Mouse (Mus musculus): ENCODE results near the gene Ptpn13. TPM values are rescaled to one million over a fixed set of nuclear protein-coding genes. Genes with fewer than 3 reads are reported as not detected.

Ptpn13 gene
- polyA plus RNA-seq (2014; fragmentation: Nextera tagmentation; extraction: Ambion mirVana), result 15.1 and 16.4 TPM in 2 replicates

DNA sequence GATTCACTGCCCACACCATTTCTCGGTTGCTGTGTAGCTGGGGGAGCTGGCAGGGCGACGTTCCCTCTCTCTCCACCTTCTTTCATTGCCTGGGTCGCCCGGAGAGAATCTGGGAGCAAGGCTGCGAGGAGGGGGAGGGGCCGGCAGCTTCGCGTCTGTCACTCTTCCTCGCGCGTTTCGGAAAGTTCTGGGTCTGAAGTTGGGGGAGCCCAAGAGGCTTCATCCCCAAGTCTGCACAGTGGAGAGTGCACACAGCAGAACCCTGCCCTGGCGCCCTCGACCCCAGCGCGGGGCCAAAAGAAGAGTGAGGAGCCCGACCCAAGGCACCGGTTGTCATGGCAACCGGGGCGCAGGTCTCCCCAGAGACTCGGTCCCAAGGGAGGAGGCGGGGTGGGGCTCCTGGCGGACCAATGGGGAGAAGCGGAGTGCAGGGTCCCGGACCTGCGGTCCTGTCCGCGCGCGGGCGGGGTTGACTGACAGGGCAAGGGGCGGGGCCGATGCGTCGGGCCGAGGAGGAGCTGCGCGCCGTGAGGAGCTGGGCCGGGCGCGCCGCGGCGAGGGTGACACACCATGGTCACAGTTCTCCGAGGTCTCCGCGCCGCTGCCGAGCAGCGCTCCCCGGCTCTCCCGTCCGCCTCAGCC, at the start of gene Ptpn13:
TSS of gene Ptpn13 (plus strand) at position 515 of the 642 bp plus-strand sequence.
- H3K4me2 ChIP-seq (ENCODE audit: low read depth), result peak within 1 kb of the TSS; percentile 68
- peak; percentile 97 for DNase-seq (ENCODE audit: low spot score)
- under 1% methylated on average over 42 of the region's 55 CpGs for WGBS

GRCm38 (mm10) chr5:103375226-103375625, 49.8 kb upstream of the Ptpn13 start:
- H3K4me2 ChIP-seq (ENCODE audit: low read depth), result no peak overlapping the region
- H3K36me3 ChIP-seq (ENCODE audit: control insufficient read depth, insufficient read depth, low read length), result no peaks in the 10 kb centered on the region
- no peak overlapping the region for H3K9ac ChIP-seq (ENCODE audit: low read length)
- no peak overlapping the region for H3K27ac ChIP-seq (ENCODE audit: low read depth, low read length)
- H3K4me1 ChIP-seq (ENCODE audit: control insufficient read depth, insufficient read depth, low read length), result no peaks in the 10 kb centered on the region
- H3K4me3 ChIP-seq (ENCODE audit: low read depth, low read length), result no peak overlapping the region
- ATAC-seq (ENCODE audit: insufficient read depth, low FRiP score, low TSS enrichment) (no peak), DNase-seq (ENCODE audit: low spot score) (no peak)
- H3K27me3 ChIP-seq (ENCODE audit: control insufficient read depth, insufficient read depth, low read length), result no peaks in the 10 kb centered on the region
- 90% methylated on average over 9 of the region's 9 CpGs for WGBS
- no peaks in the 10 kb centered on the region for H3K9me3 ChIP-seq (ENCODE audit: control insufficient read depth, low read length)

More for the DNA sequence above, at the start of gene Ptpn13:
- peak; percentile 98 for ATAC-seq (ENCODE audit: insufficient read depth, low FRiP score, low TSS enrichment)
- peak within 1 kb of the TSS; percentile 76 for H3K9ac ChIP-seq (ENCODE audit: low read length)
- H3K9me3 ChIP-seq (ENCODE audit: control insufficient read depth, low read length), result no peaks in the 10 kb centered on the region
- H3K4me3 ChIP-seq (ENCODE audit: low read depth, low read length), result peak within 1 kb of the TSS; percentile 89
- no peaks in the 10 kb centered on the region; the same call in 1 of the 2 replicates for H3K4me1 ChIP-seq (ENCODE audit: control insufficient read depth, insufficient read depth, low read length)
- no peaks in the 10 kb centered on the region for H3K27me3 ChIP-seq (ENCODE audit: control insufficient read depth, insufficient read depth, low read length)
- peak within 1 kb of the TSS; percentile 81 for H3K27ac ChIP-seq (ENCODE audit: low read depth, low read length)
- no peaks in the 10 kb centered on the region for H3K36me3 ChIP-seq (ENCODE audit: control insufficient read depth, insufficient read depth, low read length)

- Histone ChIP-seq H3K36me3 (ENCODE audit: control insufficient read depth, insufficient read depth, low read length) (no peaks in the 10 kb centered on the region), H3K27me3 (ENCODE audit: control insufficient read depth, insufficient read depth, low read length) (no peaks in the 10 kb centered on the region), H3K4me2 (ENCODE audit: low read depth) (no peak overlapping the region), H3K9me3 (ENCODE audit: control insufficient read depth, low read length) (no peaks in the 10 kb centered on the region), H3K4me3 (ENCODE audit: low read depth, low read length) (no peak overlapping the region), H3K9ac (ENCODE audit: low read length) (no peak overlapping the region), H3K4me1 (ENCODE audit: control insufficient read depth, insufficient read depth, low read length) (no peaks in the 10 kb centered on the region), H3K27ac (ENCODE audit: low read depth, low read length) (no peak overlapping the region)
- ATAC-seq (ENCODE audit: insufficient read depth, low FRiP score, low TSS enrichment) (no peak), DNase-seq (ENCODE audit: low spot score) (no peak)
- WGBS, result 71% methylated on average over 17 of the region's 17 CpGs
Measured at GRCm38 (mm10) chr5:103376354-103377295, 48.4 kb upstream of the Ptpn13 start.

- Histone ChIP-seq H3K27ac (ENCODE audit: low read depth, low read length) (no peak overlapping the region), H3K27me3 (ENCODE audit: control insufficient read depth, insufficient read depth, low read length) (no peaks in the 10 kb centered on the region), H3K9me3 (ENCODE audit: control insufficient read depth, low read length) (no peaks in the 10 kb centered on the region), H3K4me3 (ENCODE audit: low read depth, low read length) (no peak overlapping the region), H3K4me1 (ENCODE audit: control insufficient read depth, insufficient read depth, low read length) (no peaks in the 10 kb centered on the region), H3K36me3 (ENCODE audit: control insufficient read depth, insufficient read depth, low read length) (no peaks in the 10 kb centered on the region), H3K9ac (ENCODE audit: low read length) (no peak overlapping the region), H3K4me2 (ENCODE audit: low read depth) (no peak overlapping the region)
- WGBS, result 62% methylated on average over 12 of the region's 12 CpGs
- DNase-seq (ENCODE audit: low spot score), result no peak
- no peak for ATAC-seq (ENCODE audit: insufficient read depth, low FRiP score, low TSS enrichment)
Measured at GRCm38 (mm10) chr5:103377493-103378130, 47.4 kb upstream of the Ptpn13 start.

DNA sequence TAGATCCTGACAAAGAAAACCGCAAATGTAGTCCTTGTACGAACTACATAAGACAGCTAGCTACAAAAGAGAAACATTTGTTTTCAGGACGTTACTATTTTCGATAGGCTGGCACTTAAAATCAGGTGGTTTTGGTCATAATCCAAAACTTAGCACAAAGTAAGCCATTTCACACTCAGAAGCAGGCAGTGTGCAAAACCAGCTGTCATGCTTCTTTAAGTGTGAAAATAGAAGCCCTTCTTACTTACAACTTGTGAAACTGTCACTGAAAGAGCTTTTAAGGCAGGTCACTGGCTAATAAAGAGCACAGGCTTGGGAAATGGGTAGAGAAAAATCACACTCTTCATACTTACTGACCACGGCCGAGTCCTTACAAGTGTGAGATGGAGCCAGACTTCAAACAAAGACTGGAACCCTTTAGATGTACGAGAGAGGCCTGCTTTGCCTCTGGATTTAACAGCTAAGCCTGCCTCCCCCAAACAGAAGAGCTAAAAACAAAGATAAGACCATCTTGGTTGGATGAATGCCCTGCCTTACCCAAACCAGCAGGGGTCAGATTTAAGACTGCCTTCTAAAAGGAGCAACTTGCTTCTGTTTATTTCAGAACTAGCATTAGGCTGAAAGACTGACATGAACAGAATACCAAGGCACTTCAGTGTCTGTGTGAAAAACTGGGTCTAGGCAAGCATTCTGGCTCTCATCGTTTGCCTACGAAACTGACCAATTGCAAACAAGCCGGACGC, 44.0 kb upstream of the Ptpn13 start:
- no peak for DNase-seq (ENCODE audit: low spot score)

DNA sequence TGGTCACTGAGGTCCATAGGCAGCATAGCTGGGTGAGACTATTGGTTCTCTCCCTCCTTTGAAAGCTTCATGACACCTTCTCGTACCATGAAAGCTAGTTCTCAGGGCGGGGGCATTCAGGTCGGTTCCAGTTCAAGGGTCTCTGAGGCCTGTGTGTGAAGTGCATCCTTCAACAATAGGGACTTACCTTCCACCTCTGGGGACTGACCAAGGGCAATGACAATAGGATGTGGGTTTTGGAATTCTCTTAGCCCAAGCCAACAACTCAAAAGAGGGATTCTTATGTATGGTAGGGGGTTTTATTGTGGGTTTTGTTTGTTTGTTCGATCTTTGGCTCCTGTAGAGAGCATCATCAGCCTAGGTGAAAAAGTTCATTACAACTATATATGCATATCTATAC, 42.0 kb upstream of the Ptpn13 start:
- H3K36me3 ChIP-seq (ENCODE audit: control insufficient read depth, insufficient read depth, low read length), result no peaks in the 10 kb centered on the region
- H3K9me3 ChIP-seq (ENCODE audit: control insufficient read depth, low read length), result no peaks in the 10 kb centered on the region
- no peak overlapping the region for H3K27ac ChIP-seq (ENCODE audit: low read depth, low read length)
- no peak overlapping the region for H3K4me2 ChIP-seq (ENCODE audit: low read depth)
- no peak for ATAC-seq (ENCODE audit: insufficient read depth, low FRiP score, low TSS enrichment)
- no peaks in the 10 kb centered on the region for H3K4me1 ChIP-seq (ENCODE audit: control insufficient read depth, insufficient read depth, low read length)
- H3K9ac ChIP-seq (ENCODE audit: low read length), result no peak overlapping the region
- no peak for DNase-seq (ENCODE audit: low spot score)
- no peak overlapping the region for H3K4me3 ChIP-seq (ENCODE audit: low read depth, low read length)
- H3K27me3 ChIP-seq (ENCODE audit: control insufficient read depth, insufficient read depth, low read length), result no peaks in the 10 kb centered on the region
- 91% methylated on average over 4 of the region's 4 CpGs for WGBS

More for the DNA sequence above, 44.0 kb upstream of the Ptpn13 start:
- Histone ChIP-seq H3K9ac (ENCODE audit: low read length) (no peak overlapping the region), H3K27ac (ENCODE audit: low read depth, low read length) (no peak overlapping the region), H3K4me1 (ENCODE audit: control insufficient read depth, insufficient read depth, low read length) (no peaks in the 10 kb centered on the region), H3K36me3 (ENCODE audit: control insufficient read depth, insufficient read depth, low read length) (no peaks in the 10 kb centered on the region), H3K4me3 (ENCODE audit: low read depth, low read length) (no peak overlapping the region), H3K4me2 (ENCODE audit: low read depth) (no peak overlapping the region), H3K9me3 (ENCODE audit: control insufficient read depth, low read length) (no peaks in the 10 kb centered on the region), H3K27me3 (ENCODE audit: control insufficient read depth, insufficient read depth, low read length) (no peaks in the 10 kb centered on the region)
- no peak for ATAC-seq (ENCODE audit: insufficient read depth, low FRiP score, low TSS enrichment)
- 73% methylated on average over 11 of the region's 11 CpGs for WGBS

DNA sequence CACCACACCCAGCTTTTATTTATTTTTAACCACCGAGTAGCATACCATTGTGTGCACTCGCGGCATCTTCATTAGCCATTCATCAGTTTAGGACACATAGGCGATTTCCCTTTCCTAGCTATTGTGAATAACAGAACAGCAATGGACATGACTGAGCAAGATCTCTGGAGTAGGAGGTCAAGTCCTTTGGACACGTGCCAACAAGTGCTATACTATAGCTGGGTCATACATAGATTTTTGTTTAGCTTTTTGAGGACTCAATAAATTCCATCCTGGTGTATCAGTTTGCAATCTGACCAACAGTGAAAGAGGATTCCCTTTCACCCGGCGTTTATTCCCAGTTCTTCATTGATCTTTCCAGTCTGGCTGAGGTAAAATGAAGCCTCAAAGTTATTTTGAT, 41.0 kb upstream of the Ptpn13 start:
- no peaks in the 10 kb centered on the region for H3K36me3 ChIP-seq (ENCODE audit: control insufficient read depth, insufficient read depth, low read length)
- no peaks in the 10 kb centered on the region for H3K9me3 ChIP-seq (ENCODE audit: control insufficient read depth, low read length)
- H3K4me3 ChIP-seq (ENCODE audit: low read depth, low read length), result no peak overlapping the region
- ATAC-seq (ENCODE audit: insufficient read depth, low FRiP score, low TSS enrichment), result no peak
- 87% methylated on average over 7 of the region's 7 CpGs for WGBS
- no peaks in the 10 kb centered on the region for H3K27me3 ChIP-seq (ENCODE audit: control insufficient read depth, insufficient read depth, low read length)
- H3K9ac ChIP-seq (ENCODE audit: low read length), result no peak overlapping the region
- H3K27ac ChIP-seq (ENCODE audit: low read depth, low read length), result no peak overlapping the region
- no peaks in the 10 kb centered on the region for H3K4me1 ChIP-seq (ENCODE audit: control insufficient read depth, insufficient read depth, low read length)
- DNase-seq (ENCODE audit: low spot score), result no peak
- no peak overlapping the region for H3K4me2 ChIP-seq (ENCODE audit: low read depth)

- Histone ChIP-seq H3K4me3 (ENCODE audit: low read depth, low read length) (no peak overlapping the region), H3K27ac (ENCODE audit: low read depth, low read length) (no peak overlapping the region), H3K36me3 (ENCODE audit: control insufficient read depth, insufficient read depth, low read length) (no peaks in the 10 kb centered on the region), H3K9ac (ENCODE audit: low read length) (no peak overlapping the region), H3K27me3 (ENCODE audit: control insufficient read depth, insufficient read depth, low read length) (no peaks in the 10 kb centered on the region), H3K4me2 (ENCODE audit: low read depth) (no peak overlapping the region), H3K9me3 (ENCODE audit: control insufficient read depth, low read length) (no peaks in the 10 kb centered on the region), H3K4me1 (ENCODE audit: control insufficient read depth, insufficient read depth, low read length) (no peaks in the 10 kb centered on the region)
- ATAC-seq (ENCODE audit: insufficient read depth, low FRiP score, low TSS enrichment) (no peak), DNase-seq (ENCODE audit: low spot score) (no peak)
- 62% methylated on average over 8 of the region's 8 CpGs for WGBS
Measured at GRCm38 (mm10) chr5:103387540-103388026, 37.4 kb upstream of the Ptpn13 start.
